Mouse (Mus musculus): Measurements from ENCODE around the gene Galr3. TPM values are rescaled to one million over a fixed set of nuclear protein-coding genes. Genes with fewer than 3 reads are reported as not detected.

Galr3 gene
- total RNA-seq, 2 experiments from 2014 or later = not detected

DNA sequence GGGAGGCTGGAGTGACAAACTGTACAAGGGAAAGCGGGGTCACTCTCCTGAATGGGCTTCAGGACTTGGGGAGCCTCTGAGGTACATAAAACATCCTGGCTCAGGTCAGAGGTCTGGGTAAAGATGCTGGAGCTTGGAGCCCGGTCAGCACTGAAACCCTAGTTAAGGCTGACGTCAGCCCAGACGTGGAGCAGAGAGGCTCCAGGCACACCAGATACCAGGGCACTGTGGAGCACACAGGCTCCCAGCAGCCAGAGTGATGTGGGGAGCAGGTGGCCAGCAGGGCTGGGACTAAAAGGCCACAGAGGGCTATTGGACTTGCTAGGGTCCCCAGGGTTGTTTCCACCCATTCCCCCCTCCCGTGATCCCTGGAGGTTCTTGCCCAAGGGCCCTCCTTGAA is 32.0 kb upstream of the Galr3 start:
- Histone ChIP-seq H3K27ac (peak overlapping the region; percentile 40; the same call in 1 of the 2 replicates), H3K4me3 (no peak overlapping the region)
- TF ChIP-seq CTCF (IDR thresholded peaks at IDR 0.05) = no peak
- peak; percentile 53 for DNase-seq
- intact Hi-C loops (cut with DNase I) = no loop called here

DNA sequence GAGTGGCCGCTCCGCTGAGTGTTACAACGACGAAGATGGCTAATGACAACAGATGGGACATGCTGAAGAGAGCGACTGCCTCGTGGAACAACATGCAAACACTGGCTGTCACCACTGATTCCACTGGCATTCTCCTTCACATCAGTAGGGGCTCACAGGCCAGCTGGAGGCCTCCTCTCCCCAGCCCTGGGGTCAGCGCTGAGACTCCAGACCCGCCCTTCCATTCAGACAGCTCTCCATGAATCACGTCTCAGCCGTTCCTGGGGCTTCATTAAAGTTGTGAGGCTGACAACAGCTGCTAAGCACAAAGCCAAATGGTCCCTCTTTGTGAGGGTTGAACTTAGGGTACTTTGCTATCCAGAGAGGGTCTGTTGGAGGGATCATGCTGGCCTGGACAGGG is 30.1 kb upstream of the Galr3 start:
- no peak overlapping the region for H3K27ac ChIP-seq
- intact Hi-C loops (cut with DNase I) = no loop called here
- TF ChIP-seq CTCF (IDR thresholded peaks at IDR 0.05) = no peak
- DNase-seq = no peak
- no peak overlapping the region for H3K4me3 ChIP-seq

DNA sequence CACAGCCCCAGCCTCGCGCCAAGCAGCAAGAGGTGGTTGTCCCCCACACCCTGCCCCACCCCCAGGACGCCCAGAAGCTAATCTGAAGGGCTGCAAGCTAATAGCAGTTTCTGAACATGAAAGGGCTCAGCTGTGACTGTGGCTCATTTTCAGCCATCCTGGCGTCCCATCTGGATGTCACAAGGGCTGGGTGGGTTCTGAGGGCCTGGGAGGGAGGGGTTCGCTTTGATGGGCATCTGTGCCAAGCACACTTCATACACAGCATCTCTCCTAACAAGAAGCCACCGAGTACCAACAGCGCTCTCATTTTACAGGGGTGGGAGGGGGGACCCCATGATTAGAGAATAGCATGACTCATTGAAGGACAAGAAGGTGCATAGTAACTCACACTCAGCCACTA is 28.3 kb upstream of the Galr3 start:
- H3K4me3 ChIP-seq = no peak overlapping the region
- no peak for TF ChIP-seq CTCF (IDR thresholded peaks at IDR 0.05)
- H3K27ac ChIP-seq = no peak overlapping the region
- DNase-seq = no peak
- intact Hi-C loops (cut with DNase I) = no loop called here

DNA sequence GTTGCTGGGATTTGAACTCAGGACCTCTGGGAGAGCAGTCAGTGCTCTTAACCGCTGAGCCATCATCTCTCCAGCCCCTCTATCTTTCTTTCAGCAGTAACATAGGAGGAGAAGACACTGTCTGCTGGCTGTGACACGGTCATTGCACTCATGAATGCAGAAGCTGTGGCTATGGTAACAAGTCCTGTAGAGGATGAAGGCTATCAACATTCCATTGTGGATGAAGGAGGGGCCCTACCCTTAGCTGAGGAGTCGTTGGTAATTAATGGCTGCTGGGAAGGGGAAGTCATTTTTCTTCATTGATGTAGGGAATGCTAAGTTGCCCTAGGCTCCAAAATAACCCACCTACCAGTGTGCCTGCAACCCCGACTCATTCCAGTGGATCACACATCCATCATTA is 23.5 kb upstream of the Galr3 start:
- DNase-seq = no peak
- intact Hi-C loops (cut with DNase I) = no loop called here

DNA sequence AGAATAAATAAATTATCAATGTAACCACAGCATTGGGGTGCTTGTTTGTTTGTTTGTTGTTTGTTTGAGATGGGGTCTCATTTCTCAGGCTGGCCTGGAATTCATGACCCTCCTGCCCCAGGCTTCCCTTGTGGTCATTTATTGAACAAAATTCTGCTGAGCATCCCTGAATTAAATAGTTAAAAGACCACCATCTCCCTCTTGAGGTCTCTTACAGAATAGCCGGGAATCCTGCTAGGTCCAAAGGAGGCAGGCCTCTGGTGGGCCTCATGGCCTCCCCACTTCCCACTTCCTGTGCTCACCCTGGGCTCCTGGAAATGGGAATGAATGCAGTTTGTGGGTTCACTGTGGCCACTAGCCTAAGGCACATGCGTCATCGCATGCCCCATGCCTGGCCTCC is 22.8 kb upstream of the Galr3 start:
- Histone ChIP-seq H3K4me3 (no peak overlapping the region), H3K27ac (no peak overlapping the region)
- DNase-seq = no peak
- intact Hi-C loops (cut with DNase I) = no loop called here
- TF ChIP-seq CTCF (IDR thresholded peaks at IDR 0.05) = no peak

More for the DNA sequence above, 23.5 kb upstream of the Galr3 start:
- Histone ChIP-seq H3K4me3 (no peak overlapping the region), H3K27ac (no peak overlapping the region)
- no peak for TF ChIP-seq CTCF (IDR thresholded peaks at IDR 0.05)

DNA sequence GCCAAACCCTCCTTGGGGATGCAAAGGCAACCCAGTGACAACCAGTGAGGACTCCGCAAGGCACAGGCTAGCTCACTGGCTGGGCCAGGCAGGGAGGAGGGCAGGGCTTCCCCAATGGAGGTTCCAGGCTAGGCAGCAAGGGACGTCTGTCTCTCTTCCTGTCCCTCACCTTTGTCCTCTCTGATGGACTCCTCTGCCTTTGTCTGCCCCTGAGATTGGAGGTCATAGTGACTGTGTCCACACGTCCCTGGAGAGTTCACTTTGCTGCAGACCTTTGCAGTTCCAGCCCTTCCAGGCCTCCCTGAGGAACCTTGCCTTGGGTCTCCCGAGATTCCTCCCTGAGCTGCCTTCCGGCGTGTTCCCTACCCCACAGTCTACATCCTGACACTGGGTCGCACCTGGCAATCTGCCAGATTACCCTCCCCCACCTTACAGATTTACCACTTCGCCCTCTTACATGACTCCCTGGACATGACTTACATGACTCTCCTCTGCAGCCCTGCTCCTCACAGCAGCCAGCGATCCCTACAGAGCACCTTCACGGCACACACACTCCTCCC is 18.9 kb upstream of the Galr3 start:
- H3K4me3 ChIP-seq = no peak overlapping the region
- DNase-seq = no peak
- no peak for TF ChIP-seq CTCF (IDR thresholded peaks at IDR 0.05)
- no peak overlapping the region for H3K27ac ChIP-seq
- intact Hi-C loops (cut with DNase I) = no loop called here

DNA sequence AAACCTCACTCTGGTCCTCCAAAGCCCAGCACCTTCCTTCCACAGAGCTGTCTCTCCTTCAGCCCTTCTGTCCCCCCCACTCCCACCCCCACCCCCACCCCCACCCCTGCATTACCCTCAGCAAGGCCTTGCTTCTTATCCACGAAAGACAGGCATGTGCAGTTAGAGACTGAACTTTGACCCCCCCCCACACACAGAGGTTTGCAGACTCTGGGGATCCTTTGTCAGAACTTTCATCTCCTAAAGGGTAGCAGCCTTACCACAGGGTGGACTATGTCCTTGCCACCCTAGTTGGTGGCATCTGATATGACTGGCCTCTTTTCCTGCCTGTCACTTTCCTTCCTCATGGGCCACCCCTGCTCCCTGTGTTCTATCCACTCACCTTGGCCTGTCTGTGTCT is 18.3 kb upstream of the Galr3 start:
- no peak for TF ChIP-seq CTCF (IDR thresholded peaks at IDR 0.05)
- no peak overlapping the region for H3K4me3 ChIP-seq

DNA sequence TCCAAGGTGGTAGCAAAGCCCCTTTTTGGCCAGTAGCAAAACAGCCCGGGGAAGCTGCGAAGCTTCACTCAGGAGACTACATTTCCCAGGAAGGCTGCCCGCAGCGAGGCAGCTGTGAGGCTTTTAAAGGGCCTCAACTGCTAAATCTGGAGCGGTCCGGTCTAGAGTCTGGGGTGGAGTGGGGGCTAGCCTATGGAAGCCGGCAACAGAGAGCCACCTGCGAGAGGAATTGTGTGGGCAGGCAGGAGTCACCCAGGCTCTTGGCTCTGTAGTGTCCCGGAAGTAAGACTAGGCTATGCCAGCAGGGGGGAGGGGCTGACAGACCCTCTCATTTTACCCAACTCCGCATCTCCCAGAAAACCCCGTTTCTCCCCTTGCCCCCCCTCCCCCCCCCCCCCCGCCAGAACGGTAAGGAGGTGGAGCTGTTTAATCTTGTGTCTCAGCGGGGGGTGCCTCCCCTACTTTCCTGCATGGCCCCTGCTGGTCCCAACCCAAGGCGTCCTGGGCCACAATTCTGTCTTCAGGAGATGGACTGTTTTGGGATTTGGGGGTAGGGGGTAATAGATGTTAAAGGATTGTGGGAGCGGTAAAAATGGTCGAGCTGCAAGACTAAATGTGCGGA is 15.9 kb upstream of the Galr3 start:
- H3K4me3 ChIP-seq = peak overlapping the region; percentile 65
- H3K27ac ChIP-seq = peak overlapping the region; percentile 81
- no peak for TF ChIP-seq CTCF (IDR thresholded peaks at IDR 0.05)
- peak; percentile 57 for DNase-seq
- intact Hi-C loops (cut with DNase I) = loop anchor here (2.0 kb wide), 1 partner anchor 39 kb away; no protein-coding TSS in a partner anchor

More for the DNA sequence above, 18.3 kb upstream of the Galr3 start:
- no peak for DNase-seq
- intact Hi-C loops (cut with DNase I) = no loop called here
- H3K27ac ChIP-seq = no peak overlapping the region

DNA sequence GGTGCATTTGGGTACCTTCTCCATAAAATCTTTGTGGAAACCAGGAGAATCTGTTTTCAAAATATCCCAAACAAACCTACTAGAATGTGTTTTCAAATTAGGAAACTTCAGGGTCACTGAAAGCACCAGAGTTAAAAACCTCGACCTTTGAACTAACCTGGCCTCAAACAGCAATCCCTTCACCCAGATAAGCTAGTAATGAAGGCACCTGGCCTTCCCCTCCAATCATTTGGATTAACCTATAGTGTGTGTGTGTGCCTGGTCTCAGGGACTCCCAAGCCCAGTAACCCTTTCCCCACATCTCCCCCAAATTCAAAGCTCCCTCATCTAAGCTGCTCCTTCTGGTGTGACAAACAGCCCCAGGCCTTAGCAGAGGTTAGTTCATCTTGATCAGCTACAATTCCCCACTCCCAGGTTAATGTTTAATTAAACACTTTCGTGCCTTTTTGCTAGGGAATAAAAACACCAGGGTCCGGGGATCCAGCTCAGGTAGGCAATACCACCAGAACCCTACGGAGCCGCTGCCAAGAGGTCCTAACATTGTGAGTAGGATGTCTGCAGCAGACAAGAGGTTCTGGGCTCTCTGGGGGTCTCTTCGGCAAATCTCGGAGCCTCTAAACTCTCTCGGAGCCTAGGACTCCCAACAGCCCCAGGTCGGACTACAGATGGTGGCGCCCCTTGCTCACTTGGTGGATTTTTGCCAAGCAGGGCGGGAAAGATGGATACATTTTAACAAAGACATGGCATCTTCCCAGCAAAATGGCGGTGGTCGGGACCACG is 15.0 kb upstream of the Galr3 start:
- Histone ChIP-seq H3K27ac (peak overlapping the region; percentile 99), H3K4me3 (peak overlapping the region; percentile 94)
- DNase-seq = no peak
- intact Hi-C loops (cut with DNase I) = no loop called here
- TF ChIP-seq CTCF (IDR thresholded peaks at IDR 0.05) = no peak

DNA sequence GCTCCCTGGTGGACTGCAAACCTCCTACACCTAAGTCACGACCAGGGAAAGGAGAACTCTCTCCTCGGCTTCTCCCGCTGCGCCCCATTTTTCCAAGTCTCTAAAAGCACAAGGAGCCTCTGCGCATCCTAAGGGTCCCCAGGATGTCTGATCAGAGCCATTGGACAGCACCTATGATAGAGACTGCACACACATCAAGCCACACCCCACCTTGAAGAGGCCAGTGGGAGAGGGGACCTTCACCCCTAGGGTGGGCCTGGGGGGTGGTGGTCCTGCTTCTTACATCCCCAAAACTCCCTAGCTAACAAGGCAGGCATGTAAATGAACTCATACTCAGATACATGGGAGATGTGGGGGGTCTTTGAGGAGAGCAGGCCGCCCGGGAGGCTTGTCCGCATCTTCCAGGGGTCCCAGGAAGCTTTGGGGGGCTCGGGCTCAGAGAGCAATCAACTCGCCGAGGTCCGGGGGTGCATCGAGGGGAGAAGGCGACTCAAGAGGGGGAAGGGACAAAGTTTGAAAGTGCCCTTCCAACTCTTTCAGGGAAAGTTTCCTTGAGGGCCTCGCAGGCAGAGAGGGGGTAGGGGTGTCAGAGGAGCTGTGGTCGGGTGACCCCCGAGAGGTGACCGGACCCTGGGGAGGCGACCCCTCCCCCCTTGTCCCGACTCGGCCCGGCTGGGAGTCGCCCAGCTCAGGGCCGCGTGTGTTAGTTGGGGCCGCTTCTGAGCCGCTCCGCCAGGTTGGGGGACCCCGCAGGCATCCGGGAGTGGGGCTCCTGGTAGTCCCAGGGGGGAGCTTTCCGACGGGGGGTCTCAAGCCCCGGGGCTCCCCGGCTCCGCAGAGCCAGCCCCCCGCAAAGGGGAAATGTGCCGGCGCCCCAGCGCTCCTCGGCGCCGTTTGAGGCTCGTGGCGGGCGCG is 14.1 kb upstream of the Galr3 start:
- DNase-seq = peak; percentile 64
- H3K4me3 ChIP-seq = peak overlapping the region; percentile 94
- TF ChIP-seq CTCF (IDR thresholded peaks at IDR 0.05) = no peak
- intact Hi-C loops (cut with DNase I) = no loop called here
- peak overlapping the region; percentile 99 for H3K27ac ChIP-seq

DNA sequence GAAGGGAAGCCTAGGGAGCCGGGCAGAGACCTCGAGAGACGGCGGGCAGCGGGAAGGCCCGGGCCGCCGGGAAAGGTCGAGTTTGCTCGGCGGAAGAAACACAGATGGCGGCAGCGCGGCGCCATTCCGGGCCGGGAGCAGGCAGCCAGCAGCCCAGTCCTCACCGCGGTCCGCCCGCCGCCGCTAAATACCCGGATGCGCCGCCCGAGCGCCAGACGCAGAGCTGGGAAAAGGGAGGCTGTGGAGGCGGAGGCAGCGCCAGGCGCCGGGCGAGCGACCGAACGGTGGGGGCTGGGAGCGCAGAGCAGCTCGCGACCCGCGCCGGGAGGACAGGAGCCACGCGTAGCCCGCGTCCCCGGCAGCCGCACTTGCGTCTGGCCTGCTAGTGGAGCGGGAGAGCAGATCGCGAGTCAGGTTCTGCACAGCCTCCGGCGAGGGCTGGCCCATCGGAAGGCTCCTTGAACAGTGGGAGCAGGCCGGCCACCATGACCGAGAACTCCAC is 13.4 kb upstream of the Galr3 start, which contains the start of gene H1f0:
H1f0 (plus strand) TSS at position 214 of the 502 bp plus-strand sequence.
- TF ChIP-seq CTCF (IDR thresholded peaks at IDR 0.05) = no peak
- peak within 1 kb of the TSS; percentile 94 for H3K4me3 ChIP-seq
- intact Hi-C loops (cut with DNase I) = no loop called here
- H3K27ac ChIP-seq = peak within 1 kb of the TSS; percentile 99
- DNase-seq = peak; percentile 98

DNA sequence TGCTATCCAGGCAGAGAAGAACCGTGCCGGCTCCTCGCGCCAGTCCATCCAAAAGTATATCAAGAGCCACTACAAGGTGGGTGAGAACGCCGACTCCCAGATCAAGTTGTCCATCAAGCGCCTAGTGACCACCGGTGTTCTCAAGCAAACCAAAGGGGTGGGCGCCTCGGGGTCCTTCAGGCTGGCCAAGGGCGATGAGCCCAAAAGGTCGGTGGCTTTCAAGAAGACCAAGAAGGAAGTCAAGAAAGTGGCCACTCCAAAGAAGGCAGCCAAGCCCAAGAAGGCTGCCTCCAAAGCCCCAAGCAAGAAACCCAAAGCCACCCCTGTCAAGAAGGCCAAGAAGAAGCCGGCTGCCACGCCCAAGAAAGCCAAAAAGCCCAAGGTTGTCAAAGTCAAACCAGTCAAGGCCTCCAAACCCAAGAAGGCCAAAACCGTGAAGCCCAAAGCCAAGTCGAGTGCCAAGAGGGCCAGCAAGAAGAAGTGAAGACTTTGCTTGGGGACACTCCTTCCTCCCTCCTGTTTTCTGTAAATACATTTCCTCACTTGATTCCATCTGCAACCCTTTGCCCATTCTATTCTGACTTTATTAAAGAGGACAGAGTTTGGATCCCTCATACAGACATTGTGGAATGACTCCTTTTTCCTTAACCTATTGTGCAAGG is 12.7 kb upstream of the Galr3 start:
- intact Hi-C loops (cut with DNase I) = no loop called here
- DNase-seq = no peak
- no peak for TF ChIP-seq CTCF (IDR thresholded peaks at IDR 0.05)
- peak overlapping the region; percentile 99 for H3K27ac ChIP-seq
- peak overlapping the region; percentile 94 for H3K4me3 ChIP-seq
